Mouse (Mus musculus) CH12.LX (cell line): ENCODE measurements at regions not wholly inside any gene's neighbourhood (a gene's known extent, or its start where the extent isn't known, plus 50 kb on each side); places are given as distances from the start of the nearest gene placed in this dataset.

Experiments
- DNase-seq: peaks from one replicate; pipeline ENCODE4 v3.0.0-alpha.2; 2013; ENCODE audit errors: extremely low read depth
- H3K27ac ChIP-seq: 2 replicates; pipeline ENCODE4 v1.5.1; 2012; ENCODE audit warnings: low read depth, mild to moderate bottlenecking, control low read depth, moderate library complexity; ENCODE audit not compliant: insufficient read depth
- H3K27me3 ChIP-seq: replicated peaks from 2 replicates; pipeline ENCODE3; 2012; ENCODE audit warnings: inconsistent platforms
- H3K36me3 ChIP-seq, 2 experiments: replicated peaks in 1 of 2; 2 replicates each; pipeline versions ENCODE3 to v1.6.1; 2012; ENCODE audit warnings: inconsistent platforms in 1 of 2, low read length in 1 of 2, mild to moderate bottlenecking in 1 of 2, mixed read lengths in 1 of 2, moderate library complexity in 1 of 2; ENCODE audit not compliant: control insufficient read depth in 1 of 2, insufficient read depth in 1 of 2
- H3K4me1 ChIP-seq, 2 experiments: 2 replicates each; pipeline ENCODE4 v1.6.1; 2012; ENCODE audit warnings: inconsistent platforms in 1 of 2, moderate library complexity in 1 of 2; ENCODE audit not compliant: insufficient read depth in 2 of 2, control insufficient read depth in 1 of 2
- H3K4me2 ChIP-seq: 2 replicates; pipeline ENCODE4 v1.6.1; 2012; ENCODE audit warnings: low read depth, mild to moderate bottlenecking, control low read depth; ENCODE audit not compliant: poor library complexity, insufficient read depth, severe bottlenecking
- H3K4me3 ChIP-seq, 3 experiments: fragments of 150-350 bp in 1 of 3; sonication (generic) in 1 of 3; replicated peaks in 1 of 3; 2 replicates each; pipeline versions ENCODE3 to v1.5.1; 2011 to 2012; ENCODE audit warnings: low read depth in 2 of 3, low read length in 2 of 3, mild to moderate bottlenecking in 2 of 3, moderate library complexity in 2 of 3, control low read depth in 1 of 3, improper control_type of control experiment in 1 of 3, inconsistent platforms in 1 of 3, mixed read lengths in 1 of 3; ENCODE audit not compliant: poor library complexity in 1 of 3
- H3K79me2 ChIP-seq: replicated peaks from 2 replicates; pipeline ENCODE4 v1.6.1; 2012; ENCODE audit warnings: mild to moderate bottlenecking, moderate library complexity; ENCODE audit not compliant: control insufficient read depth, poor library complexity, insufficient read depth, severe bottlenecking; ENCODE audit errors: extremely low read depth
- H3K9ac ChIP-seq: 2 replicates; pipeline ENCODE4 v1.6.1; 2012; ENCODE audit warnings: low read depth, mild to moderate bottlenecking, control low read depth, moderate library complexity; ENCODE audit not compliant: insufficient read depth
- H3K9me3 ChIP-seq: replicated peaks from 2 replicates; pipeline ENCODE3; 2012; ENCODE audit warnings: low read length, inconsistent platforms, mixed read lengths
- BHLHE40 ChIP-seq: IDR thresholded peaks from 2 replicates; pipeline ENCODE4 v1.6.1; 2011; ENCODE audit warnings: mild to moderate bottlenecking, low read depth, low read length, improper control_type of control experiment
- CHD1 ChIP-seq: IDR thresholded peaks from 2 replicates; pipeline ENCODE4 v1.6.1; 2012; ENCODE audit warnings: low read depth, low read length, improper control_type of control experiment, inconsistent platforms
- CTCF ChIP-seq, 2 experiments: IDR thresholded peaks in 1 of 2; conservative IDR thresholded peaks in 1 of 2; 2 replicates each; pipeline ENCODE4 v1.5.1; 2011 to 2012; ENCODE audit warnings: low read depth in 2 of 2, low read length in 2 of 2, improper control_type of control experiment in 1 of 2, inconsistent platforms in 1 of 2, mild to moderate bottlenecking in 1 of 2, moderate library complexity in 1 of 2
- ELF1 ChIP-seq: IDR thresholded peaks from 2 replicates; pipeline ENCODE4 v1.6.1; 2014; ENCODE audit warnings: low read depth, mild to moderate bottlenecking, inconsistent platforms, low read length, improper control_type of control experiment
- HCFC1 ChIP-seq: IDR thresholded peaks from 2 replicates; pipeline ENCODE4 v1.6.1; 2012; ENCODE audit warnings: low read depth, mild to moderate bottlenecking, inconsistent platforms, low read length, improper control_type of control experiment
- JUN ChIP-seq: IDR thresholded peaks from 2 replicates; pipeline ENCODE4 v1.6.1; 2011; ENCODE audit warnings: low read depth, mild to moderate bottlenecking, low read length, improper control_type of control experiment, moderate library complexity; ENCODE audit not compliant: insufficient read depth
- JUND ChIP-seq: conservative IDR thresholded peaks from 2 replicates; pipeline ENCODE4 v1.6.1; 2011; ENCODE audit warnings: low read depth, low read length, improper control_type of control experiment
- MAFK ChIP-seq: IDR thresholded peaks from 2 replicates; pipeline ENCODE4 v1.6.1; 2011; ENCODE audit warnings: low read length, improper control_type of control experiment; ENCODE audit not compliant: insufficient replicate concordance
- MAZ ChIP-seq: IDR thresholded peaks from 2 replicates; pipeline ENCODE4 v1.6.1; 2012; ENCODE audit warnings: low read depth, mild to moderate bottlenecking, inconsistent platforms, low read length, improper control_type of control experiment, moderate library complexity
- MEF2A ChIP-seq: IDR thresholded peaks from 2 replicates; pipeline ENCODE4 v1.6.1; 2014; ENCODE audit warnings: low read depth, mild to moderate bottlenecking, inconsistent platforms, low read length, improper control_type of control experiment, borderline replicate concordance
- MYC ChIP-seq: IDR thresholded peaks from 2 replicates; pipeline ENCODE4 v1.6.1; 2011; ENCODE audit warnings: low read depth, mild to moderate bottlenecking, improper control_type of control experiment, low read length
- NRF1 ChIP-seq: IDR thresholded peaks from 2 replicates; pipeline ENCODE4 v1.6.1; 2014; ENCODE audit warnings: low read depth, mild to moderate bottlenecking, inconsistent platforms, low read length, improper control_type of control experiment, moderate library complexity
- PAX5 ChIP-seq: IDR thresholded peaks from 2 replicates; pipeline ENCODE4 v1.6.1; 2012; ENCODE audit warnings: low read length, inconsistent platforms, mixed read lengths
- POLR2AphosphoS2 ChIP-seq: IDR thresholded peaks from 2 replicates; pipeline ENCODE4 v1.6.1; 2011; ENCODE audit warnings: low read depth, low read length, improper control_type of control experiment
- SIN3A ChIP-seq: IDR thresholded peaks from 2 replicates; pipeline ENCODE4 v1.6.1; 2012; ENCODE audit warnings: low read length, improper control_type of control experiment, inconsistent platforms
- SMC3 ChIP-seq: IDR thresholded peaks from 2 replicates; pipeline ENCODE4 v1.6.1; 2011; ENCODE audit warnings: low read depth, low read length, improper control_type of control experiment
- TCF12 ChIP-seq: IDR thresholded peaks from 2 replicates; pipeline ENCODE4 v1.6.1; 2014; ENCODE audit warnings: low read depth, mild to moderate bottlenecking, inconsistent platforms, low read length, improper control_type of control experiment
- UBTF ChIP-seq: IDR thresholded peaks from 2 replicates; pipeline ENCODE4 v1.6.1; 2012; ENCODE audit warnings: low read depth, mild to moderate bottlenecking, inconsistent platforms, low read length, improper control_type of control experiment, moderate library complexity
- USF1 ChIP-seq: IDR thresholded peaks from 2 replicates; pipeline ENCODE4 v1.6.1; 2014; ENCODE audit warnings: low read depth, mild to moderate bottlenecking, inconsistent platforms, low read length, improper control_type of control experiment
- ZC3H11A ChIP-seq: IDR thresholded peaks from 2 replicates; pipeline ENCODE4 v1.6.1; 2012; ENCODE audit warnings: low read depth, mild to moderate bottlenecking, inconsistent platforms, low read length, improper control_type of control experiment
- ZNF384 ChIP-seq: IDR thresholded peaks from 2 replicates; pipeline ENCODE4 v1.6.1; 2012; ENCODE audit warnings: low read depth, low read length, improper control_type of control experiment, inconsistent platforms
- dilution Hi-C: fragments of 300-500 bp; cut with MboI; formaldehyde crosslinking; loops from 2 replicates; pipeline ENCODE4 v1.14.3; 2020; ENCODE audit warnings: low sequenced_read_pairs; ENCODE audit not compliant: extremely low pct_unique_long_range_greater_than_20kb, extremely low pct_ligation_motif_present
- in situ Hi-C: fragments of 300-500 bp; cut with MboI; formaldehyde crosslinking; loops from 3 replicates; pipeline ENCODE4 v1.14.3; 2019; ENCODE audit warnings: low sequenced_read_pairs, low pct_ligation_motif_present, low pct_unique_long_range_greater_than_20kb, mixed read lengths

- no peak overlapping the region for H3K27ac ChIP-seq
- no peaks in the 10 kb centered on the region for H3K36me3 ChIP-seq
- in situ Hi-C loops (no loop called here), dilution Hi-C loops (no loop called here)
- peaks cover 52% of the 10 kb centered on the region for H3K9me3 ChIP-seq
- no peak overlapping the region for H3K4me3 ChIP-seq
- DNase-seq, result no peak
- H3K27me3 ChIP-seq, result no peaks in the 10 kb centered on the region
- no peak overlapping the region for H3K4me2 ChIP-seq
- H3K79me2 ChIP-seq, result no peaks in the 10 kb centered on the region
- no peaks in the 10 kb centered on the region for H3K4me1 ChIP-seq
- no peak overlapping the region for H3K9ac ChIP-seq
- TF ChIP-seq USF1, result no peak
- no peak for TF ChIP-seq POLR2AphosphoS2
- no peak for TF ChIP-seq CHD1
- TF ChIP-seq JUN, result no peak
- no peak for TF ChIP-seq SIN3A
- no peak for TF ChIP-seq TCF12
- TF ChIP-seq ELF1, result no peak
- no peak for TF ChIP-seq MAZ
- TF ChIP-seq ZC3H11A, result no peak
- no peak for TF ChIP-seq CTCF (conservative IDR thresholded peaks at IDR 0.05 in 1 of 2, IDR thresholded peaks at IDR 0.05 in 1 of 2; ENCODE audit: low read depth in 2 of 2, low read length in 2 of 2)
- no peak for TF ChIP-seq JUND
- TF ChIP-seq ZNF384, result no peak
Measured at GRCm38 (mm10) chr2:137663171-137663570, 546.7 kb upstream of the Jag1 start.

- no peaks in the 10 kb centered on the region for H3K79me2 ChIP-seq
- dilution Hi-C loops (no loop called here), in situ Hi-C loops (no loop called here)
- no peak overlapping the region for H3K4me2 ChIP-seq
- H3K9me3 ChIP-seq, result peaks cover 51% of the 10 kb centered on the region
- H3K27me3 ChIP-seq, result no peaks in the 10 kb centered on the region
- H3K9ac ChIP-seq, result no peak overlapping the region
- no peaks in the 10 kb centered on the region for H3K36me3 ChIP-seq
- H3K27ac ChIP-seq, result no peak overlapping the region
- no peaks in the 10 kb centered on the region for H3K4me1 ChIP-seq
- TF ChIP-seq UBTF (no peak), CTCF (conservative IDR thresholded peaks at IDR 0.05 in 1 of 2, IDR thresholded peaks at IDR 0.05 in 1 of 2; ENCODE audit: low read depth in 2 of 2, low read length in 2 of 2) (no peak), HCFC1 (no peak), PAX5 (no peak), SMC3 (no peak)
- no peak for DNase-seq
- no peak overlapping the region for H3K4me3 ChIP-seq
Measured at GRCm38 (mm10) chr2:137662216-137662615, 545.8 kb upstream of the Jag1 start.

- TF ChIP-seq SIN3A (no peak), TCF12 (no peak), POLR2AphosphoS2 (no peak), SMC3 (no peak), MYC (no peak), MEF2A (no peak), NRF1 (no peak), BHLHE40 (no peak), MAFK (no peak)
- no peaks in the 10 kb centered on the region for H3K27me3 ChIP-seq
- no peak overlapping the region for H3K4me2 ChIP-seq
- H3K9me3 ChIP-seq, result peaks cover 45% of the 10 kb centered on the region
- H3K4me3 ChIP-seq, result no peak overlapping the region
- no peak for DNase-seq
- H3K79me2 ChIP-seq, result no peaks in the 10 kb centered on the region
- dilution Hi-C loops, result no loop called here
- no peaks in the 10 kb centered on the region for H3K36me3 ChIP-seq
- no peak overlapping the region for H3K27ac ChIP-seq
- no peaks in the 10 kb centered on the region for H3K4me1 ChIP-seq
- in situ Hi-C loops, result no loop called here
- no peak overlapping the region for H3K9ac ChIP-seq
Measured at GRCm38 (mm10) chr2:137660449-137660848, 544.0 kb upstream of the Jag1 start.
